Mouse (Mus musculus): Measurements from ENCODE around the gene Apbb1.

DNA sequence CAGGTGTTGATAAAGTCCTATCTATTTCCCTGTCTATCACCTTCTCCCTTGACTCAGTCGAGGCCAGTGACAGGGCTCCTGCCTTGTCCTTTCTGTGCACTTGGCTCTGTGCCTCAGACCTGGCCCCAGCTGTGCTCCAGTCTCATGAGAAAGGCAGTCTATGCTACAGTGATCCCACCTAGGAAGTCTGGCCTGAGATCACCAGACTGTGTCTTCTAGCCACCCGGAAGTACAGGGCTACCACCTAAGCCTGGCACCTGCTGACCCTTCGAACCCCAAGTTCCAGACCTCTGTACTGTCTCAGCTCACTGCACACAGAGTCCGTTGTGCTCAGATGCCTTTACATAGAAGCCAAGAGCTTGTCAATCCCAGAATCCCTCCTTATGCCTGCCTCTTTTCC lies 53.4 kb downstream of the Apbb1 start:
- TF ChIP-seq POLR2A (IDR thresholded peaks at IDR 0.05; ENCODE audit: insufficient read length, low read depth) (no peak), POLR2AphosphoS2 (IDR thresholded peaks at IDR 0.05; ENCODE audit: insufficient read length, low read depth) (no peak), USF1 (IDR thresholded peaks at IDR 0.05; ENCODE audit: low read depth) (no peak), E2F4 (IDR thresholded peaks at IDR 0.05; ENCODE audit: insufficient read depth) (no peak)

Data from myocyte (in vitro differentiated cells).